Mouse (Mus musculus): ENCODE measurements around the gene Ppib. TPM values are rescaled to one million over a fixed set of nuclear protein-coding genes. Genes with fewer than 3 reads are reported as not detected.

Ppib gene
- 100 to 1,000 TPM; 427 to 663 (median 505) TPM for polyA plus RNA-seq (2017; shearing (Covaris generic))

GRCm38 (mm10) chr9:66059583-66060307, at the start of gene Ppib:
Gene Ppib (plus strand): TSS chr9:66060222.
- ATAC-seq: peak; percentile 96

- no peak for ATAC-seq
Measured at GRCm38 (mm10) chr9:66020601-66021000, 39.4 kb upstream of the Ppib start.

- no peak for ATAC-seq
Measured at GRCm38 (mm10) chr9:66038082-66038481, 21.9 kb upstream of the Ppib start.

GRCm38 (mm10) chr9:66038581-66038980, 21.4 kb upstream of the Ppib start:
- no peak for ATAC-seq

- ATAC-seq: no peak
Measured at GRCm38 (mm10) chr9:66039290-66039689, 20.7 kb upstream of the Ppib start.

GRCm38 (mm10) chr9:66040801-66041200, 19.2 kb upstream of the Ppib start:
- no peak for ATAC-seq

GRCm38 (mm10) chr9:66042331-66042730, 17.7 kb upstream of the Ppib start:
- ATAC-seq: no peak

GRCm38 (mm10) chr9:66043241-66043640, 16.8 kb upstream of the Ppib start:
- no peak for ATAC-seq

- ATAC-seq: no peak
Measured at GRCm38 (mm10) chr9:66049931-66050601, 10.0 kb upstream of the Ppib start.

GRCm38 (mm10) chr9:66051493-66051892, 8.5 kb upstream of the Ppib start:
- ATAC-seq: no peak

GRCm38 (mm10) chr9:66052731-66053130, 7.3 kb upstream of the Ppib start:
- ATAC-seq: no peak

- no peak for ATAC-seq
Measured at GRCm38 (mm10) chr9:66053620-66054019, 6.4 kb upstream of the Ppib start.

GRCm38 (mm10) chr9:66060308-66060647, 256 bp downstream of the Ppib start:
- no peak for ATAC-seq

GRCm38 (mm10) chr9:66060986-66061385, 964 bp downstream of the Ppib start:
- no peak for ATAC-seq

GRCm38 (mm10) chr9:66061656-66062055, 1.6 kb downstream of the Ppib start:
- ATAC-seq: no peak

- ATAC-seq: no peak
Measured at GRCm38 (mm10) chr9:66063446-66063845, 3.4 kb downstream of the Ppib start.

- no peak for ATAC-seq
Measured at GRCm38 (mm10) chr9:66064316-66064715, 4.3 kb downstream of the Ppib start.

- no peak for ATAC-seq
Measured at GRCm38 (mm10) chr9:66066791-66067190, 6.8 kb downstream of the Ppib start.

GRCm38 (mm10) chr9:66067542-66067941, 7.5 kb downstream of the Ppib start:
- no peak for ATAC-seq

- no peak for ATAC-seq
Measured at GRCm38 (mm10) chr9:66068056-66068455, 8.0 kb downstream of the Ppib start.

GRCm38 (mm10) chr9:66068971-66069391, 9.0 kb downstream of the Ppib start:
- peak; percentile 21 for ATAC-seq

- peak; percentile 83 for ATAC-seq
Measured at GRCm38 (mm10) chr9:66069583-66069982, 9.6 kb downstream of the Ppib start, which contains the start of gene Snx22. Gene Snx22 (minus strand): TSS chr9:66069719.

GRCm38 (mm10) chr9:66070151-66070550, 10.1 kb downstream of the Ppib start:
- ATAC-seq: no peak

GRCm38 (mm10) chr9:66072754-66073153, 12.7 kb downstream of the Ppib start:
- no peak for ATAC-seq

Measured in inflammation-experienced regulatory T-cells, adult 6 months (primary cell).